Mouse (Mus musculus): ENCODE measurements around the gene Lpin3.

Lpin3 gene

DNA sequence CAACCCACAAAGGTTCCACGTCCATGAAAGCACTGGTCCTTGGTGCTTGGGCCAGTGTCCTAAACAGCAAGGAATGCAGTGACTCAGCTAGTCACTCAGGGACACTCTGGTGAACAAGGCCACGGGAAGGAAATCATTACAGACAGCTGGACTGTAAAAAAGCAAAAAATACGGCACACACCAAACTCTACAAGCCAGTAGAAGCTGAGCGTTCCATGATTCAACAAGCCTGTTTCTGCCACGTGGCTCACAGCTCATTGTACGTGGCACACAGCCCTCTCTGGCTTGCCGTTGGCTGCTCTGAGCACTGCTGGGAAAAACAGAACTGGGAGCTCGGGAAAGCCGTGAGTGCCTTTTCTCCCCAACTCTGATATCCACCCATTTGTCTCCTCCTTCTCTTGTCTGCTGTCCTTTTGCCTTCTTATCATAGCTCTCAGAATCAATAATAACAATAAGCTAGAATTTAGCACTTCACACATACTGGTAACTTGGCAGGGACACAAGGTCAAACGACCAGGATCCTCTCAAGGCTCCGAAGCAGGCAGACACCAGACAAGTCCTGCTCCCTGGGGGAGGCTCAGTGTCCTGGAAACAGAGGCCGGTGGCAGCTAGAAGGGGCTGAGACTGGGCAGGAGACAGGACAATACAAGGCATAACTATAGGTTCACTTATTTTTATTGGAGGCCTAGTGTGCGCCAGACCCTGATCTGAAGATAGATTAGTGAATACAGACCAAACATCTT is at the start of gene Lpin3:
Gene Lpin3 (plus strand): TSS at position 218 of the 743 bp plus-strand sequence.
- DNase-seq, result no peak

DNA sequence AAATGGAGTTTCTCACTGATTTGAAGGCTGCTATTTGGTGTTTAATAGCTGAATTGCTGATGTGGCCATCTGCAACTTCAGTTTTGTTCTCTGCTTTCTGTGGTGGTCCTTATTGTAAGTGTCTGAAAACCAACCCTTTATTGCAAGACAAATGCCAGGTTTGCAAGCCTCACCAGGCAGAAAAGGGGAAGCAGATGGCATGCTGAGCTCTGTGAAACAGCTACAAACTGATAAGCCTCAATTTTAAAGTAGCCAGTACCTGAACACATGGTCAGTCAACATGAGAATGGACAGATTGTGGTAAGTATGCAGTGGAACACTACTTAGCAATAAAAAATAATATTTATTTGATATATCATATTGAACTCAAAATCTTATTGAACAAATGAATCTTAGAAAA is 39.6 kb upstream of the Lpin3 start:
- DNase-seq, result no peak

DNA sequence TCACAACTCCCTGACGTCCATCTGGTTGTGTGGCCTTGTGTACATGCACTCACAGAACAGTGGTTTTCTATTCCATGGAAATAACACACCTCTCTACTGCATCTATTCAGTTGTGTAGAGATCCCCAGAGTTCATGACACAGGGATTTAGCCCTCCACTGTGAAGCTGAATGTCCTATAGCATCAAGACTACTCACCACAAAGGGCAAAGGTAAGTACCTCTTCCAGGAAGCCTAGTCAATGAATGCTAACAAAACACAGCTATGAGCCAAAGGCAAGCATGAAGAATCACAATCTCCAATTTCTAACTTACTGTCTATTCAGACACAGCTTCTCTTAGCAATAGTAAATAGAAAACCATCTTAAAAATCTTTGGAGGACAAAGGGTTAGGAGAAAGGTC is 32.8 kb upstream of the Lpin3 start:
- DNase-seq, result no peak

DNA sequence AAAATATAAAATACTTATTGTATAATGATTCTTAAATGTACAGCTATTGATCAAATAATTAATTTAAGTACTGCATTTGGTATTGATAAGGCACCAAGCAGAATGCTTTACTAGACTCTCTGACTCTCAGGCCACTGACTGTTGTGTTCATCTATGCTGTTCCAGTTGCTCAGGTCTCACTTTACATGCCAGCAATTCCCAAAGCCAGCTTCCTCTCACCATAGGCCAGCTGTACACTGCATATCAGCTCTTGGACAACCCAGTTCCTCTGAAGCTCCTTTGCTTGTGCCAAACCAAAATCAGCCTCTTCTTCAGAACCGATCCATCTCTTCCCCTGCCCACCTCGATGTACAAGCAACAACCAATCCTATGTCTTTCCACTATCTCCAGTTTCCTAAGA is 32.3 kb upstream of the Lpin3 start:
- DNase-seq, result no peak

DNA sequence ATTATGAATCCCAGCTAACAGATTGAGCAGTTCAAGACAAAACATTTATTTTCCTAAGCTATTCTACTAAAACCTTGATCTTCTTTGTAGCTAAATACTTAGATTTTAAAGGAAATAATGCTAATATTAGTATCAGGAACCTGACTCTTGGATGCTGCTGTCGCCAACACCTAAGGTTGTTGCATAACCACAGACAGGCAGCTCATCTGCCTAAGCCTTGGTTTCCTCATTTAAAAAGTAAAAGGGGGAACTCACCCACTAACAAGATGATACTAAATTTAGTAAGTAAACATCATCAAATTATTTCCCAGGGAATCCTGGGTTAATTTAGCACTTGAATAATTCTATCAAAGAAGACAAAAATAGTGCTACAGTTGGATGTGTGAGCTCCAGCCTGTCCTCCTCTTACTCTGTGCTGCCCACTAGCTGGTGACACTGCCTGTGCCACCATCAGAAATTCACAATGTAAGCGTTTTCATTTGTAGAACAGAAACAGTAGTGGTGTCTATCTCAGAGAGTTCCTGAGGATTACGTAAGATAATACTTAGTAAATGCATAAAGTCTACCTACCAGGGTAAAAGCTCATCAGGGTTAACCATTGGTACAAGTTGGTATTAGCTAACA is 30.7 kb upstream of the Lpin3 start:
- no peak for DNase-seq

DNA sequence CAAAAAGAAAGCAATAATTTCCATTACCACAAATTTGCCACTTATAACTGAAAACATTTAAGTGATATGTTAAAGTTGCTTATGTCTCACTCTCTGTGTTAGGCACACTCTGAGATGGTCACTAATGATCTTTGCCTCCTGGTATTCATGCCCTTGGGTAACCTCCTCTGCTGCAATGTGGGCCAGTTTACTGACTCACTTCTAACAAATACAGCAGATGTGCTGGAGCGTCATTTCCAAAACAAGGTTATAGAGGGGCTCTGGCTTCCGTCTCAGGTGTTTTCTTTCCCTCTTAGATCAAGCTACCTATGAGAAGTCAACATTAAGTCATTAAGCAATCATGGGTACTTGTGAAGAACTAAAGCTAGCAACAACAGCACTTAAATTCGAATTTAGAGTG is 30.1 kb upstream of the Lpin3 start:
- DNase-seq, result no peak

DNA sequence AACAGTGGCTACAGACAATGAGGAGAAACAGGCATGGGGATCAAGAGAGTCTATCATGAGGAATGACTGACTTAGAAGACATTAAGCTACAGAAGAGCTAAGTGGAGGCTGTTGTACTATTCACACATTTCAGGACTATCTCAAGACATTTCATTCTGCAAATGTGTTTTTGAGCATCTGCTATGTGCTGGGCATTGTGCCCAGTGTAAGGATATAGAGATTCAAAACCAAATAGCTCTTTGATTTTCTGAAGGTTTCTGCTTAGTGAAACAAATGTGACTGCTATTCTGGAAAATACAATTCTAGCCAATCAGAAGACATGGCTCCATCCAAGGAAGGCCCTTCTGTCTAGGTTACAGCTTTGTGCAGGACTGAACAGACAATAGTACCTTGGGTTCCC is 25.8 kb upstream of the Lpin3 start:
- DNase-seq, result peak; percentile 42

DNA sequence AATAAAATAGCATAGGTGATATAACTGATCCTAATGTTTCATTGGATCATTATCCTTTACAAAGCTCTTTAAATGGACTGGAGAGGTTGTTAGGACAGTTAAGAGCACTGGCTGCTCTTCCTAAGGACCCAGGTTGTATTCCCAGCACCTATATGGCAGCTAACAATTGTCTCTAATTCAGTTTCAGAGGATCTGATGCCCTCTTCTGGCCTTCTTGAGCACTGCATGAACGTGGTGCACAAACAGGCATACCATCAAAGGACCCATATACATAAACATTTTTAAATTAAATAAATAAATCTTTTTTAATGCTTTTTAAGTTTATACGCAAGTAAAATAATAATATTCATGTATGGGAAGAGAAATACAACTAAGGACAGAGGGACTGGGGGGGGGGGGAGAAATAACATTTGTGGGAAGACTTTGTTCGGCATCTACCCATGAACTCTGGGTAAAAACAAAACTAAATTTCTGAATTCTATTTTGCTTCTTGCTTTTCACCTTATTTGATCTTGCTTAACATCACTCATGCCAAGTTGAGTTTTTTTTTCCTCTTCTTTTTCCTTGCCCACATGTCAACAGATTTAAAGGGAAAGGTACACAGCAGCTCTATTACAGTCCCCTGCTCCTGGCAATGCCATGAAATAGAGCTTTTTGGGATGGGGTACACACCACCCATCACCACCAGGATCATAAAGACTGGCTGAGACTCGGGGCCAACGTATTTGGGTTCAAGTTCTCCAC is 23.9 kb upstream of the Lpin3 start:
- no peak for DNase-seq

DNA sequence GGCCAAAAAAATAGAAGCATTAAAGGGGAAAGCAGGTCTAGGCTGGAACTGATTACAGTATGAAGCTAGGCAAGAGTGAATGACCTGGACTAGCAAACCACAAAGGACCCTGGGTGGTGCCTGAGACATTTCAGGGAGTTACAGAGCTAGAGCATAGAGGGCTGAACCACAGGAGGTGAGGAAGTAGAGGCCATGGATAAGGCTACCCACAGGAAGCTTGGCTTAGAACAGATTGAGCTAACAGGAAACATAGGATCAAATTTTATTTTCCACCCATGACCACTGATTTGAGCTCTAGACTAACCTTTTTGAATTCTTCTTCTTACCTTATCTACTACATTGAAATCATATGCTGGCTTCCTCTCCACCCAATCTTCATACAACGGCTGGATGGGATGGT is 20.1 kb upstream of the Lpin3 start:
- no peak for DNase-seq

DNA sequence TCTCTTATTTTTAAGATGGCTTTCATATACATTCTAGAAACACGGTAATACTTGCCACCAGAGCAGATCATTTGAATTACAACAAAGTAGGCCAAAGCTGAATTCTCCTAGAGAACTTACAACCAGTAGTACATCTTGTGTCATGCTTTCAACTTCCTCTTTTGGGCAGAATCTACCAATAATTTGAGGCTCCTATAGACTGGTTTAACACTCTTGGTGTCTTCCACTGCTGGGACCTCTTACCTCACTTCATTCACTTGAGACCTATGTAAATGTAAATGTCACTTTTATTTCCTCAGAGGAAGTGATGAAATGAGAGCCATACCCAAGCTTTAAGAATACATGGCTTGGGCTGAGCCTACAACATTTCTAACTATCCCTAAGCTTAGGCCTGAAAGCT is 16.4 kb upstream of the Lpin3 start:
- DNase-seq, result no peak

DNA sequence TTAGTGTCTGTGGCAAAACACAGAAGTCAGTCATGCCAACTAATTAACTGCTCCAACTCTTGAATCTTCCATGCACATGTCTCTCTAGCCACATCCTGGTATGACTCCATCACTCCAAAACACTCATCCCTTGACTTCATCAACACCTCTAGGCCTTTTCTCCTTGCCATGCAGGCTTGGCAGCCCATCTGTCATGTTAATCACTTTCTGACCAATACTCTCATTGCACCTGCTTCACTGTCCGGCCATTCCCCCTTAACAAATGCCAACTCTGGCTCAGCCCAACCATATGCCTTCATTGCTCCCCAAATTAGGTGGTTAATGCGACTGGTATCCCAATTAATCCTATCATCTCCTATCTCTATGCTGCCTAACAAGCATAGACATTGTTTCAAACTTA is 15.2 kb upstream of the Lpin3 start:
- DNase-seq, result no peak

DNA sequence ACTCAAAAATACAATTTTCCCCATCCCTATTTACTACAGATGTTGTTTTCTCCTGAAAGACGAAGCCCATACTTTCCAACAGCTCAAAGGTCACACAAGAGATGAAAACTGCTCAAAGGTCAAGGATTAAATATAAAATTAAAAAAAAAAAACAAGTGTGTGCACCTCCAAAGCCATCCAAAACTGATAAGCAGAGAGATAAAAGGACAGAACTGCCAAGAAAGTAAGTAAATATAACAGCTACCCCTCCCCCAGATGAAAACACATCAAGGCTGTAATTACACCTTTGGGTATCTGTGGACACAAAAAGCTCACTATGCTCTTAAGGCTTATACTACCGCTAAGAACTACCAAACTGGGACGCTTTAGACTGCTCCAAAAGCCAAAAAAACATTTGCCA is 11.0 kb upstream of the Lpin3 start:
- no peak for DNase-seq

DNA sequence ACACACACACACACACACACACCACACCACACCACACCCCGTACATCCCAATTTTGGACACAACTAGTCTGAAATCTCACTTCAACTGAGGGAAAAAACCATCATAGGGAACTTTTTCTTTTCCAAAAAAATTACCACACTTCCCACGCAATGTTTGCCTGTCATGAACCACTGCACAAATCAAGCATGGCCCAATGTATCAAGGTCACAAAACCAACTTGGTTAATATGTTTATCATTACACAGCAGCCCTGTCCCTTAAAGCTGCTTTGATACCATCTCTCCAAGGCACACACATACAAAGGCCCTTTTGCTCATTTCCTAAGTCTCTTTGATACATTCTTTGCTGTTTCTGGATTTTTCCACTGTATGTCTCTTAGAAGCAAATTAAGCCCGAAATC is 9.2 kb upstream of the Lpin3 start:
- no peak for DNase-seq

DNA sequence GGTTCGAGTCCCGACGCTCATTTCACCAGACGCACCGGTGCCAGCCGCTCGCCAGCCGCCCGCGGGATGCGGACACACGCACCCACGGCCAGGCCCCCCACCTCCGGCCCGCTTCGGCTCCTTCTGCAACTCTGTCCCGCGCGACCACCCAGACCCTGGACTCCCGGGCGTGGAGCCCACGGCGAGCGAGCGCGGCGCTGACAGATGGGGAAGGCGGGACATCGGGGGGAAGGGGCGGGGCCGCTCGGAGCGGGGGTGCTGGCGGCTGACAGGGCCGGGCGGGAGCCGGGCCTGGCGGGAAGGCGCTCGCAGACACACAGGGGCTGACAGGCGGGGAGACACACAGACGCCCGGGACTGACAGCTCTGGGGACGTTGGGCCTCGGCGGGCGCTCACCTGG is 8.1 kb upstream of the Lpin3 start:
- DNase-seq, result peak; percentile 72

DNA sequence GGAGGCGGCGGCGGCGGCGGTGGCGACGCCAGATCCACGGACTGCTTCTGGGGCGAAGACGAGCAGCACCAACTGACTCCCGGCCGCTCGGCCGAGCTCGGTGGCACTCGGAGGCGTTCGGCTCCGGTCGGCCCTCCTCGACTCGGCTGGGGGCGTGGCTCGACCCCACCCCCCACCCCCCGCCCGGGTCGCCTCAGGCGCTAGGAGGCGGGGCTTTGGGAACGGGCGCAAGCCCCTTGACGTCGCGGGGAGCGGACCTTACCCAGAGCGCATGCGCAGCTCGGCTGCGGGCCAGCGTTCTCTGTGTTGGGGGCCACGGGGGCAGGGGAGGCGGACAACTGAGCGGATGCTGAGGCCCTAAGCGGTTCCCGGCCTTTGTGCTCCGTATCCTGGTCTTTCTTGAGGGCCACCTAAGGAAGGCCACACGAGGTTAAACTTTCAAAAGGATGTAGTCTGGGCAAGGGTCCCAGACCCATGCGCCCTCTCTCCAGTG is 7.5 kb upstream of the Lpin3 start, which contains the start of gene Zhx3:
Gene Zhx3 (minus strand): TSS at position 109 of the 493 bp plus-strand sequence.
- peak; percentile 90 for DNase-seq

DNA sequence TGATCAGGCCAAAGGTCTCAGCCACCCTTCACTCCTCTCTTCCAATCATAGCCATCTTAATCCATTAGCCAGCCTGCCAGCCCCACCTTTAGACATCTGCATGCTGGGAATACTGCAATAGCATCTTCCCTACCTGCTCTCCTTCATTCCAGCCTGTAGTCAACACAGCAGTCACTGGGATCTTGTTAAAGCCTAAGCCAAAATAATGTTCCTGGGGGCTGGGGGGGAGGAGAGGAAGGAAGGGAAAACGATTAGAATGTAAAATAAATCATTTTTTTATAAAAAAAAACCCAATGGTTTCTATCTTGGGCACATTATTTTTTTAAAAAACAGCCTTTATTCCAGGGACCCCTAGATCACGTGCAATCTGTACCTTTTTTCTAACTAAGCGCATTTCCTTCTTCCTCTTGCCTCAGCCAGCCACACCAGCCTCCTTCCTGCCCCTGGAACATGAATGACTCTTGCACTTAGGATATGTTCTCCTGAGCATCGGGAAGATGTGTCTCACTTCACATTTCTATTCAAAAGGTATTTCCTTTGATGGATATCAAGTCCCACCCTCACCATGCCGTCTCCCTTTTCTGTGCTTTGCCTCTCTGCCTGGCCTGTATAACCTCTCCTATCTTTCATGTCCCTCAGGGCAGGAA is 6.1 kb upstream of the Lpin3 start:
- DNase-seq, result no peak

DNA sequence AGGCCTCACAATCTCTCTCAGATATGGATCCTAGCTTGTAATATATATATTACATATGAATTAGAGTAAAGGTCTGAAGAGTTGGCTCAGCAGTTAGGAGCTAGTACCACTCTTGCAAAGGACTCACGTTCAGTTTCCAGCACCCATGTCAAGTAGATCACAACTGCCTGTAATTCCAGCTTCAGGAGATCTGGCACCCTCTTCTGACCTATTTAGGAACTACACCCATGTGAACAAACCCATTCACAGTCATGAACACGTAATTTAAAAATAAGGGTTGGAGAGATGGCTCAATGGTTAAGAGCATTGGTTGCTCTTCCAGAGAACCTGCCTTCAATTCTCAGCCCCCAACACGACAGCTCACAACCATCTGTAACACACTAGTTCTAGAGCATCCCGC is 4.4 kb upstream of the Lpin3 start:
- DNase-seq, result no peak

DNA sequence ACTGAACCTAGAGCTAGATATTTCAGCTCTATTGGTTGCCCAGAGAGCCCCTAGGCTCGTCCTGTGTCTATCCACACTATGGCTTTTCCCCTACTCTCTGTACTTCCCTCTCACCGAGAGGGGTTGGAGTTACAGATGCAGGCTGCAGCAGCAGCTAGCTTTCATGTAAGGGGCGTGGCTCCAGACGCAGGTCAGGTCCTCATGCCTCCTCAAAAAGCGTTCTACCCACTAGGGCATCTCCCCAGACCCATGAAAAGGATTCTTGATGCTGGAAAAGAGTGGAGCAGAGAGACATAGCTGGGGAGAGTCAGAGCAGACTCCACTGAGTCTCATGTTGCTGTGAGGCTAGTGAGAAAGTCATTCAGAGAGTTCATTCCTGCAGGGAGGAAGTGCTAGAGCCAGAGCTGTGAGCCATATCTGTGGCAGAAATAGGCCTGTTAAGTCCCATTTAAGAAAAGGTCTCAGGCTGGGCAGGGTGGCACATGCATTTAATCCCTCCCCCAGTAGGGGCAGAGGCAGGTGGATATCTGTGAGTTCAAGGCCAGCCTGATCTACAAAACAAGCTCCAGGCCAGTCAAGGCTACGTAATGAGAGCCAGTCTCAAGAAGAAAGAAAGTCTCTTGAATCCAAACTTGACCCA is 1.1 kb downstream of the Lpin3 start:
- no peak for DNase-seq

DNA sequence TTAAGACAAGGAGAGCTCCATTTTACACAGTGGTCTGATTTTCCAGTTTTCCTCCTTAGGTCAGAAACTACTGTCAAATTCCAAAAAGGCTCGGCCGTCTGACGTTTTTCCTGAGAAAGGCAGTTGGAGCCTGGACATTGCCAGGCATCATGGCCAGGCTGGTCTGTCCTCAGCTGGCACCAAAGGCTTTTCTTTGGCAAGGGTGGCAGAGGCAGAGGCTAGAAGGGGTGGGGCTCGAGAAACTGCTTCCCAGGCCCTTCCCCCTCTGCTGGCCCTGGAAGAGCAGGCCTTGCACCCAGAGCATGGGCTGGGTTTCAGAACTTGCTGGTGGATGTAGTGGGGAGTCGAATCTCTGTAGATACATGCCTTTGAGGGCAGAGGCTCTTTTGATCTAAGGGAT is 2.0 kb downstream of the Lpin3 start:
- no peak for DNase-seq

DNA sequence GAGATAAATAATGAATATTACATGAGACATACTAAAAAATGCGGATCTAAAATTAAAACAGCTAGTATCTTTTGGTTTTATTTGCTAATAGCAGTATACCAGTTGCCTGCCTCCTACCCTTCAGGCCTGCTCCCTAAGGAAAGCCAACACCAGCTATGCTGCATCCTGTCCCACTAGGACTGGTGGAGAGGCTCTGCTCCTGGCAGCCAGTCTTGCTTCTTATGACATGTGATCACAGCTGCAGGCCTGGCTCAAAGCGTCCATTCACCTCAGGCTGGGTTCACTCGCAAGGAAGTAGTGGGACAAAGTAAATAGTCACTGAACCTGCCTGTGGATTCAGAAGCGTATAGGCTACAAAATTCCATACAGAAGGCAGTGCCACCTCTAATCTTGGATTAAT is 3.4 kb downstream of the Lpin3 start:
- DNase-seq, result no peak

DNA sequence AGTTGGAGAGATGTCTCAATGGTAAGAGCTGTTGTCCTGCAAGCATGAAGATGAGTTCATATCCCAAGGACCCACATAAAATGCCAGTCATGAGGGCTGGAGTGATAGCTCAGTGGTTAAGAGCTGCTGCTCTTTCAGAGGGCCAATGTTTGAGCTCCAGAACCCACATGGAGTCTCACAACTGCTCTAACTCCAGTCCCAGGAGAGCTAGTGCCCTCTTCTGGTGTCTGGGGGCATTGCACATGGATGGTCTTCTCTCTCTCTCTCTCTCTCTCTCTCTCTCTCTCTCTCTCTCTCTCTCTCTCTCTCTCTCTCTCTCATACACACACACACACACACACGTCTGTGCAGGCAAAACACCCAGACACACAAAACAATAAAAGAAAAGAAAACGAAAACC is 4.4 kb downstream of the Lpin3 start:
- peak; percentile 45 for DNase-seq

DNA sequence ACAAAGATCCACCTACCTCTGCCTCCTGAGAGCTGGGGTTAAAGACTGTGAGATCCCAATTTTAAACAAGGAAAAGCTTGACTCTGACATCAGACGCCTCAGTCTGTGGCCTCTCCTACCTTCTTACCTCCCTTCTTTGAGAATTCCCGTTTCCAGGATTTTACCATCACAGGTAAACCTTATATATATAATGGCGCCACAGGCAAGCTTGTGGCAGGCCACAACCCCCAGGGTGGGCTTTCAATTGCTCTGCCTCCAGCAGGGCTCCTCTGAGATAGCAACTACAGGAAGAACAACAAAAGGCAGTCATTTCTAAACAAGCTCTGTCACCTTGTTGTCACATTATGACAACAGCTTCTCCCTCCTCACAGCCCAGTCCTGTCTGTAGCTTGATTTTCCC is 5.8 kb downstream of the Lpin3 start:
- no peak for DNase-seq

DNA sequence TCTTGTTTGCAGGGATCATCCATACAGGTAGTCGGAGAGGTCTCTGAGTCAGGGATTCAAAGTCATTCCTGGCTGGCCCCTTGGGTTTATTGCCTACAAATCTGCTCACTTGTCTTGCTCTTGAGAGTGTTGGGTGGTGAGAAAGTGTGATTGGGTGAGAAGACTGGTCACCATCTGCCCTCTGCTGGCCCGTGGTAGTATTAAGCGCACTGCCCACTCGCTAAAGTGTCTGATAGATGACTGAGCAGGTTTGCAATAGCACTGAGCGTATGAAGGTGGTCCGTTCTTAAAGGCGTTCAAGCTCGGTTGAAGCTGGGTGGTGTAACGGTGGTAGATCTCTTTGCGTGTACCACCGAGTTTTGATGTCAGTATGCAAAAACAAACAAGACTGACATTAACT is 6.8 kb downstream of the Lpin3 start:
- peak; percentile 81 for DNase-seq
